Mouse (Mus musculus): ENCODE results near the gene Smc4. TPM values are rescaled to one million over a fixed set of nuclear protein-coding genes. Genes with fewer than 3 reads are reported as not detected.

Gene Smc4
- polyA plus RNA-seq (2012; rRNA removed), result 11.6 and 13.8 TPM in 2 replicates

GRCm38 (mm10) chr3:69004437-69005337 lies at the start of gene Smc4, which contains the start of gene Ift80:
Smc4 (plus strand) TSS chr3:69004738.
Ift80 (minus strand) TSS chr3:69004570.

DNA sequence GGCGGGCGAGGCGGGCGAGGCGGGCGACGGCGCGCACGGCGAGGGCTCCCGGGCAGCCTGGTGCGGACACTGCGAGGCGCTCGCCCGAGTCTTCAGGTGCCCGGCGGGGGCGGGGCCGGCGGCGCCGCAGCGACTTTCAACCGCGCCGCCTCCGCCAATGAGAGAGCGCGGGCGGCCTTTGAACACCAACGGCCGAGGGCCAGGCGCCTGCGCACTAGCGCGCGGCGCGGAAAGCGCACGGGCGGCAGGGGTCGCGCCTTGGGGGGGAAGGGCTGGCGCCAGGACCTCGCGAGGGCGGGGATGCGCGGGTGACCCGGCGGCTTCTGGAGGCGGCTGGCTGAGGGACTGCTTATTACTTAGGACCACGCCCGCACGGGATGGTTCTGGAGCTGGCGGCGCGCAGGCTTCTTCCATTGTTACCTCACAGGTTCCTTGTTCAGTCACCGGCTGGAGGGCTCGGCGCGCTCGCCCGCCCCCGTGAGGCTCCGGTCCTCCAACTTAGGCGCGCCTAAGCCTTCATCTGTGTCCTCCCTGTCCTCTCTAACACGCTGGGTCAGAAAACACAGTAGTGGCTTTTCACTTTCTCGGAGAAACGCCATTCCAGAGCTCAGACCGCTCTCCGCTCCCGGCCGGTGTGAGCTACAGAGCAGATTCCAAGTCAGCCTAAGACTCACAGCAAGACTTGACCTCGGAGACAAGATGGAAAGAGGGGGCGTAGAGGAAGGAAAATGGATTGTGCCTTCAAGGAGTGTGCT lies 40.3 kb downstream of the Smc4 start, which contains the start of gene Trim59:
Gene Trim59, minus strand, starts transcription at position 111 of the 755 bp plus-strand sequence.

Other genes starting within 250 kb of the Smc4 start
- 5.7 and 6.5 TPM in 2 replicates for gene 1110032F04Rik, start 135.2 kb upstream of the Smc4 start, polyA plus RNA-seq (2012; rRNA removed)
- gene Ift80, start 168 bp upstream of the Smc4 start, polyA plus RNA-seq (2012; rRNA removed), result 11.6 and 12.1 TPM in 2 replicates
- gene Trim59, start 40.0 kb downstream of the Smc4 start, polyA plus RNA-seq (2012; rRNA removed), result 13.0 and 13.6 TPM in 2 replicates
- gene Kpna4, start 122.4 kb downstream of the Smc4 start, polyA plus RNA-seq (2012; rRNA removed), result 37.4 and 38.9 TPM in 2 replicates
- not detected in 2 replicates for gene Arl14, start 217.7 kb downstream of the Smc4 start, polyA plus RNA-seq (2012; rRNA removed)

All from central nervous system, embryonic 18 days (tissue).